ENCODE assay signal across 35 mouse cellular contexts in the genomic region with DNA sequence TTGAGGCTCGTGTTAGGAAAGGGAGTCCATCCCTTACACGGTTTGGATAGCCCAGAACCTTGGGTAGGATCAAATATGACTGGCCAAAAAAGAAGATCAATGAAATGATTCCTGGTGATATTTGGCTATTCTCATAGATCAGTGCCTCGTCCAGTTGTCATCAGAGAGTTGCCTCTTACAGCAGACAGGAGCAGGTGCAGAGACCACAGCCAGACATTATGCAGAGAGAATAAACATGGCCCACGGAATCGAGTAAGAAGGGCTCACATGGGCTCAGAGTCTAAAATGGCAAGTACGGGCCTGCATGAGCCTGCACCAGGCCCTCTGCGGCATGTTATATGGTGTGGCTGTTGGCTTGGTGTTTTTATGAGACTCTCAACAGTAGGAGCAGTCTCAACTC.
"Had no signal": no experiment of that assay in that cellular context is flagged by ENCODE, and none has a peak within 500 bp of the region (broad histone marks: within the 10 kb centered on the region; RNA-seq: fewer than 3 reads in every experiment).

No protein-coding gene starts in this region.

- DNase-seq: heart, adult 18-20 months; heart, adult 2 months; heart, postnatal 10 days; heart, postnatal 14 days; heart, postnatal 36 days; heart, postnatal 4 days; kidney, adult 11 months; kidney, adult 18-20 months; kidney, adult 2 months; kidney, adult 8-10 months; kidney, adult 9 months; kidney, postnatal 10 days; kidney, postnatal 14 days; kidney, postnatal 25 days; kidney, postnatal 36 days; kidney, postnatal 4 days; layer of hippocampus, adult 9-11 months; layer of hippocampus, postnatal 36 days had no signal

- H3K9ac ChIP-seq: heart, embryonic 12.5 days; heart, embryonic 13.5 days; heart, embryonic 15.5 days; hindbrain, embryonic 14.5 days; hindbrain, embryonic 15.5 days; intestine, embryonic 15.5 days; kidney, embryonic 15.5 days had no signal

- H3K9me3 ChIP-seq: heart, embryonic 10.5 days; heart, embryonic 12.5 days; heart, embryonic 13.5 days; heart, embryonic 15.5 days; hindbrain, embryonic 10.5 days; hindbrain, embryonic 15.5 days; intestine, embryonic 15.5 days; kidney, embryonic 15.5 days had no signal

- ATAC-seq: hindbrain, embryonic 16.5 days; hindbrain, postnatal 0 days; inflammation-experienced regulatory T-cells, adult 6 months; intestine, embryonic 15.5 days; intestine, embryonic 16.5 days; intestine, postnatal 0 days had no signal

- H3K27me3 ChIP-seq: heart, embryonic 12.5 days; heart, embryonic 13.5 days; heart, embryonic 15.5 days; hindbrain, embryonic 15.5 days; intestine, embryonic 15.5 days; kidney, embryonic 15.5 days had no signal

- H3K27ac ChIP-seq: heart, adult 2 months; heart, embryonic 10.5 days; heart, embryonic 13.5 days; heart, embryonic 15.5 days; hindbrain, embryonic 10.5 days; hindbrain, embryonic 14.5 days; hindbrain, embryonic 15.5 days; hindbrain, postnatal 0 days; intestine, embryonic 15.5 days; kidney, embryonic 15.5 days; kidney, postnatal 0 days; layer of hippocampus, adult 2 months had no signal

- H3K4me1 ChIP-seq: heart, embryonic 10.5 days; heart, embryonic 12.5 days; heart, embryonic 13.5 days; heart, embryonic 15.5 days; hindbrain, embryonic 10.5 days; hindbrain, embryonic 15.5 days; intestine, embryonic 15.5 days; kidney, embryonic 15.5 days had no signal

- H3K36me3 ChIP-seq: heart, embryonic 10.5 days; heart, embryonic 12.5 days; heart, embryonic 13.5 days; heart, embryonic 15.5 days; hindbrain, embryonic 10.5 days; hindbrain, embryonic 15.5 days; intestine, embryonic 15.5 days; kidney, embryonic 15.5 days had no signal

- H3K4me2 ChIP-seq: heart, embryonic 11.5 days; heart, embryonic 12.5 days; heart, embryonic 13.5 days; heart, embryonic 15.5 days; hindbrain, embryonic 14.5 days; hindbrain, embryonic 15.5 days; intestine, embryonic 15.5 days; kidney, embryonic 15.5 days had no signal

- H3K4me3 ChIP-seq: heart, adult 2 months; heart, embryonic 10.5 days; heart, embryonic 12.5 days; heart, embryonic 13.5 days; heart, embryonic 15.5 days; hindbrain, embryonic 10.5 days; hindbrain, embryonic 15.5 days; intestine, embryonic 15.5 days; kidney, embryonic 15.5 days; layer of hippocampus, adult 2 months had no signal
